Mouse (Mus musculus) MEL (cell line): ENCODE measurements around the gene Hcfc1. TPM values are rescaled to one million over a fixed set of nuclear protein-coding genes. Genes with fewer than 3 reads are reported as not detected.

Source experiments
- DNase-seq: peaks from one replicate; pipeline ENCODE4 v3.0.0; 2011; ENCODE audit warnings: low read depth, low spot score
- H3K27ac ChIP-seq: 2 replicates; pipeline ENCODE4 v1.5.1; 2012; ENCODE audit warnings: low read depth, mild to moderate bottlenecking, control low read depth, low read length, moderate library complexity; ENCODE audit not compliant: control insufficient read depth
- H3K27me3 ChIP-seq, 2 experiments: fragments of 150-350 bp in 1 of 2; sonication (generic) in 1 of 2; 2 replicates each; pipeline ENCODE4 v1.6.1; 2012; ENCODE audit warnings: low read length in 2 of 2, mild to moderate bottlenecking in 2 of 2, improper control_type of control experiment in 1 of 2, moderate library complexity in 1 of 2; ENCODE audit not compliant: insufficient read depth in 2 of 2, control insufficient read depth in 1 of 2
- H3K36me3 ChIP-seq, 2 experiments: 2 replicates each; pipeline ENCODE4 v1.6.1; 2012 to 2014; ENCODE audit warnings: low read length in 2 of 2, improper control_type of control experiment in 1 of 2, inconsistent platforms in 1 of 2, mild to moderate bottlenecking in 1 of 2; ENCODE audit not compliant: insufficient read depth in 2 of 2, control insufficient read depth in 1 of 2
- H3K4me1 ChIP-seq, 2 experiments: fragments of 150-350 bp in 1 of 2; sonication (generic) in 1 of 2; 2 replicates each; pipeline ENCODE4 v1.6.1; 2012; ENCODE audit warnings: low read length in 2 of 2, improper control_type of control experiment in 1 of 2, mild to moderate bottlenecking in 1 of 2; ENCODE audit not compliant: insufficient read depth in 2 of 2, control insufficient read depth in 1 of 2
- H3K4me3 ChIP-seq, 2 experiments: fragments of 150-350 bp in 1 of 2; sonication (generic) in 1 of 2; 2 replicates each; pipeline ENCODE4 v1.5.1; 2012; ENCODE audit warnings: low read depth in 2 of 2, low read length in 2 of 2, mild to moderate bottlenecking in 2 of 2, moderate library complexity in 2 of 2, control low read depth in 1 of 2, improper control_type of control experiment in 1 of 2; ENCODE audit not compliant: control insufficient read depth in 1 of 2, insufficient read depth in 1 of 2
- H3K79me2 ChIP-seq: 2 replicates; pipeline ENCODE4 v1.6.1; 2012; ENCODE audit warnings: mild to moderate bottlenecking, low read length, moderate library complexity; ENCODE audit not compliant: control insufficient read depth, poor library complexity, insufficient read depth
- H3K9ac ChIP-seq: 2 replicates; pipeline ENCODE4 v1.6.1; 2012; ENCODE audit warnings: low read depth, mild to moderate bottlenecking, control low read depth, low read length, moderate library complexity; ENCODE audit not compliant: control insufficient read depth, poor library complexity, severe bottlenecking
- H3K9me3 ChIP-seq: fragments of 150-350 bp; sonication (generic); replicated peaks from 2 replicates; pipeline ENCODE4 v1.6.1; 2012; ENCODE audit warnings: mild to moderate bottlenecking, low read length, improper control_type of control experiment, moderate library complexity; ENCODE audit not compliant: insufficient read depth
- BHLHE40 ChIP-seq: IDR thresholded peaks from 2 replicates; pipeline ENCODE4 v1.6.1; 2012; ENCODE audit warnings: low read depth, mild to moderate bottlenecking, inconsistent platforms, low read length, improper control_type of control experiment, borderline replicate concordance
- CHD1 ChIP-seq: IDR thresholded peaks from 2 replicates; pipeline ENCODE4 v1.6.1; 2012; ENCODE audit warnings: low read depth, mild to moderate bottlenecking, inconsistent platforms, low read length, improper control_type of control experiment
- CHD2 ChIP-seq: IDR thresholded peaks from 2 replicates; pipeline ENCODE4 v1.6.1; 2011; ENCODE audit warnings: low read length, improper control_type of control experiment
- CTCF ChIP-seq, 3 experiments: IDR thresholded peaks in 2 of 3; conservative IDR thresholded peaks in 1 of 3; 2 replicates each; pipeline ENCODE4 v1.5.1; 2011 to 2012; ENCODE audit warnings: low read length in 3 of 3, low read depth in 2 of 3, mild to moderate bottlenecking in 2 of 3, improper control_type of control experiment in 1 of 3, inconsistent platforms in 1 of 3, mixed read lengths in 1 of 3, moderate library complexity in 1 of 3; ENCODE audit not compliant: control insufficient read depth in 1 of 3, insufficient read depth in 1 of 3, poor library complexity in 1 of 3, severe bottlenecking in 1 of 3
- E2F4 ChIP-seq: IDR thresholded peaks from 2 replicates; pipeline ENCODE4 v1.6.1; 2011; ENCODE audit warnings: low read depth, low read length, improper control_type of control experiment, borderline replicate concordance
- EP300 ChIP-seq, 2 experiments: IDR thresholded peaks; 2 replicates each; pipeline ENCODE4 v1.6.1; 2011; ENCODE audit warnings: improper control_type of control experiment in 2 of 2, low read length in 2 of 2, low read depth in 1 of 2, mild to moderate bottlenecking in 1 of 2
- ETS1 ChIP-seq: IDR thresholded peaks from 2 replicates; pipeline ENCODE4 v1.6.1; 2012; ENCODE audit warnings: low read depth, mild to moderate bottlenecking, inconsistent platforms, low read length, improper control_type of control experiment, moderate library complexity
- GATA1 ChIP-seq: IDR thresholded peaks from 2 replicates; pipeline ENCODE4 v1.6.1; 2011; ENCODE audit warnings: low read depth, low read length, improper control_type of control experiment
- HCFC1 ChIP-seq: IDR thresholded peaks from 2 replicates; pipeline ENCODE4 v1.6.1; 2012; ENCODE audit warnings: low read depth, mild to moderate bottlenecking, inconsistent platforms, low read length, improper control_type of control experiment, moderate library complexity
- JUND ChIP-seq: IDR thresholded peaks from 2 replicates; pipeline ENCODE4 v1.6.1; 2011; ENCODE audit warnings: low read depth, mild to moderate bottlenecking, improper control_type of control experiment, low read length
- KAT2A ChIP-seq: conservative IDR thresholded peaks from 2 replicates; pipeline ENCODE4 v1.6.1; 2012; ENCODE audit warnings: low read depth, low read length, improper control_type of control experiment, inconsistent platforms
- MAFK ChIP-seq: IDR thresholded peaks from 2 replicates; pipeline ENCODE4 v1.6.1; 2011; ENCODE audit warnings: low read depth, mild to moderate bottlenecking, low read length, improper control_type of control experiment, borderline replicate concordance
- MAX ChIP-seq: IDR thresholded peaks from 2 replicates; pipeline ENCODE4 v1.6.1; 2011; ENCODE audit warnings: low read length, improper control_type of control experiment
- MAZ ChIP-seq: IDR thresholded peaks from 2 replicates; pipeline ENCODE4 v1.6.1; 2012; ENCODE audit warnings: low read depth, mild to moderate bottlenecking, inconsistent platforms, low read length, improper control_type of control experiment
- MYB ChIP-seq: IDR thresholded peaks from 2 replicates; pipeline ENCODE4 v1.6.1; 2011; ENCODE audit warnings: mild to moderate bottlenecking, low read depth, low read length, improper control_type of control experiment
- MYC ChIP-seq: IDR thresholded peaks from 2 replicates; pipeline ENCODE4 v1.6.1; 2011; ENCODE audit warnings: low read depth, mild to moderate bottlenecking, low read length, improper control_type of control experiment, moderate library complexity
- NELFE ChIP-seq: IDR thresholded peaks from 2 replicates; pipeline ENCODE4 v1.6.1; 2011; ENCODE audit warnings: low read depth, low read length, improper control_type of control experiment
- NRF1 ChIP-seq: IDR thresholded peaks from 2 replicates; pipeline ENCODE4 v1.6.1; 2014; ENCODE audit warnings: low read depth, mild to moderate bottlenecking, inconsistent platforms, low read length, improper control_type of control experiment, moderate library complexity; ENCODE audit not compliant: poor library complexity, insufficient read depth, severe bottlenecking
- POLR2A ChIP-seq, 2 experiments: IDR thresholded peaks; 2 replicates each; pipeline ENCODE4 v1.6.1; 2011 to 2012; ENCODE audit warnings: low read length in 2 of 2, mild to moderate bottlenecking in 2 of 2, control low read depth in 1 of 2, improper control_type of control experiment in 1 of 2, low read depth in 1 of 2, moderate library complexity in 1 of 2; ENCODE audit not compliant: control insufficient read depth in 1 of 2, insufficient read depth in 1 of 2, poor library complexity in 1 of 2
- RAD21 ChIP-seq: IDR thresholded peaks from 2 replicates; pipeline ENCODE4 v1.6.1; 2011; ENCODE audit warnings: mild to moderate bottlenecking, low read depth, low read length, improper control_type of control experiment
- RCOR1 ChIP-seq: IDR thresholded peaks from 2 replicates; pipeline ENCODE4 v1.6.1; 2012; ENCODE audit warnings: low read depth, mild to moderate bottlenecking, inconsistent platforms, low read length, improper control_type of control experiment
- TAL1 ChIP-seq: IDR thresholded peaks from 2 replicates; pipeline ENCODE4 v1.6.1; 2012; ENCODE audit warnings: mild to moderate bottlenecking, inconsistent platforms, low read length, moderate library complexity, mixed read lengths
- TBP ChIP-seq: IDR thresholded peaks from 2 replicates; pipeline ENCODE4 v1.8.0; 2011; ENCODE audit warnings: low read depth, low read length, improper control_type of control experiment
- TCF12 ChIP-seq: IDR thresholded peaks from 2 replicates; pipeline ENCODE4 v1.6.1; 2014; ENCODE audit warnings: low read depth, mild to moderate bottlenecking, inconsistent platforms, low read length, improper control_type of control experiment, moderate library complexity
- USF1 ChIP-seq: IDR thresholded peaks from 2 replicates; pipeline ENCODE4 v1.6.1; 2014; ENCODE audit warnings: low read depth, mild to moderate bottlenecking, inconsistent platforms, low read length, improper control_type of control experiment, moderate library complexity
- USF2 ChIP-seq, 2 experiments: IDR thresholded peaks; 2 replicates each; pipeline ENCODE4 v1.6.1; 2011 to 2012; ENCODE audit warnings: improper control_type of control experiment in 2 of 2, low read length in 2 of 2, borderline replicate concordance in 1 of 2, inconsistent platforms in 1 of 2, low read depth in 1 of 2, mild to moderate bottlenecking in 1 of 2; ENCODE audit not compliant: insufficient read depth in 1 of 2
- ZC3H11A ChIP-seq: IDR thresholded peaks from 2 replicates; pipeline ENCODE4 v1.6.1; 2012; ENCODE audit warnings: low read depth, mild to moderate bottlenecking, inconsistent platforms, low read length, improper control_type of control experiment
- ZMIZ1 ChIP-seq: IDR thresholded peaks from 2 replicates; pipeline ENCODE4 v1.6.1; 2012; ENCODE audit warnings: low read depth, mild to moderate bottlenecking, inconsistent platforms, low read length, improper control_type of control experiment, moderate library complexity
- polyA plus RNA-seq, 2 experiments: library from polyadenylated mRNA; stranded (reverse) in 1 of 2; unstranded in 1 of 2; fragments of >175 nt in 1 of 2; fragments of >200 nt in 1 of 2; gene quantifications; 2 replicates each; pipeline versions ENCODE4 v1.2.1 to v1.2.4; 2012; ENCODE audit warnings: low replicate concordance in 2 of 2, low read depth in 1 of 2; ENCODE audit not compliant: insufficient read length in 2 of 2, insufficient read depth in 1 of 2, missing spikeins in 1 of 2
- total RNA-seq: library from RNA; depleted of rRNA; stranded (reverse); fragments of 300-350 nt; gene quantifications from 2 replicates; pipeline ENCODE4 v1.2.3, GENCODE M21; 2012

Gene Hcfc1
- total and polyA plus RNA-seq, 3 experiments: 40.8 to 146 (median 53.6) TPM

DNA sequence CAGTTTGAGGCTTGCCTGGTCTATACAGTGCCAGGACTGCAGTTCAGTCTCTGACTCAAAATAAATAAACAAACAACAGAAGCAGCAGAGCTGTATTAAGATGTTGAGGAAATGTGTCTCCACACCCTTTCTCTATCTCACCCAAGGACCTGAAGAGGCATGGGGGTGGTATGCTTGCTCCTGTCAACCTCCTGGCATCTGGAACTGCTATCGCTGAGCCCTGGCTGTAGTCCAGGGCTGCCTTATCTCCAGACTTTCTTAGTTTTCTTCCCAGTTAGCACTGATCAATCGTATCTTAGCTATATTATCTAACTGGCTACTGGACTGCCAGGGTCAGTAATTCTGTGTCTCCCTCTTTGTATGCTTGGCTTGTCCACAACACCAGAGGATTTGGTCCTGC lies 24.3 kb downstream of the Hcfc1 start (continued):
- TF ChIP-seq RAD21: no peak
- TF ChIP-seq, all 39 proteins: peak for 7

DNA sequence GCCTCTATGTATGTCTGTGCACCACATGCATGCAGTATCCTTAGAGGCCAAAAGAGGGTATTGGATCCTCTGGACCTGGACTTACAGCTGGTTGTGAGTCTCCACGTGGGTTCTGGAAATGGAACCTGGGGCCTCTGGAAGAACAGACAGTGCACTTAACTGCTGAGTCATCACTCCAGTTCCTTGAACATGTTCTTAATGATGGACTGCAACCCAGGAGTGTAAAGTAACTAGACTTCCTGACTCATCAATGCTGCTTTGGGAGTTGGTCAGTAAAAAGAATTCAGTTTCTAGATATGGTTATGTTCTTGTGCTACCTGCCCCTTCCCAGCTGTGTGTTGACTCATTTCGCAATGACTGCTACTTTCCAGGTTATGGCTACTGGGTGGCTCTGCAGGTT lies 34.3 kb downstream of the Hcfc1 start:
- Histone ChIP-seq H3K27ac (no peak overlapping the region), H3K4me3 (no peak overlapping the region), H3K36me3 (no peaks in the 10 kb centered on the region), H3K9ac (no peak overlapping the region), H3K4me1 (peaks cover 0 to 7% of the 10 kb centered on the region in 2 experiments; a peak in 2 of 4 replicates), H3K9me3 (no peaks in the 10 kb centered on the region), H3K27me3 (no peaks in the 10 kb centered on the region), H3K79me2 (no peaks in the 10 kb centered on the region)
- TF ChIP-seq MAFK (peak; percentile 63; the same call in 1 of the 2 replicates), MYB (no peak), ZC3H11A (no peak), JUND (no peak)
- no peak for DNase-seq

- Histone ChIP-seq H3K27me3 (no peaks in the 10 kb centered on the region), H3K4me1 (peaks cover 0 to 7% of the 10 kb centered on the region in 2 experiments; a peak in 2 of 4 replicates), H3K4me3 (peak within 1 kb of the TSS; percentile 68 to 73), H3K9ac (peak within 1 kb of the TSS; percentile 73), H3K27ac (peak within 1 kb of the TSS; percentile 46), H3K9me3 (no peaks in the 10 kb centered on the region), H3K79me2 (no peaks in the 10 kb centered on the region), H3K36me3 (no peaks in the 10 kb centered on the region)
- DNase-seq: peak; percentile 88
- TF ChIP-seq BHLHE40: peak; percentile 83; the same call in 1 of the 2 replicates
- TF ChIP-seq TCF12: no peak
- TF ChIP-seq NRF1: no peak
- TF ChIP-seq CHD1: no peak
- peak; percentile 42; the same call in 1 of the 2 replicates for TF ChIP-seq ETS1
- no peak for TF ChIP-seq KAT2A
- no peak for TF ChIP-seq TAL1
- TF ChIP-seq MYB: no peak
- no peak for TF ChIP-seq ZMIZ1
- TF ChIP-seq GATA1: no peak
- peak; percentile 43; the same call in 1 of the 2 replicates for TF ChIP-seq HCFC1
- TF ChIP-seq ZC3H11A: 0 out of 2 replicates have a peak, but pooled peaks have one; percentile 8
- no peak for TF ChIP-seq E2F4
- TF ChIP-seq MAX: no peak
- TF ChIP-seq USF1: peak; percentile 84
- TF ChIP-seq EP300 (IDR thresholded peaks at IDR 0.05; ENCODE audit: low read depth in 1 of 2, low read length in 2 of 2): no peak
- TF ChIP-seq TBP: 0 out of 2 replicates have a peak, but pooled peaks have one; percentile 16
- peak in 1 of 2 experiments; percentile 48; a peak in 1 of 4 replicates for TF ChIP-seq USF2 (IDR thresholded peaks at IDR 0.05; ENCODE audit: borderline replicate concordance in 1 of 2, insufficient read depth in 1 of 2, low read depth in 1 of 2, low read length in 2 of 2)
- peak in 1 of 2 experiments; percentile 55; a peak in 2 of 4 replicates for TF ChIP-seq POLR2A (IDR thresholded peaks at IDR 0.05; ENCODE audit: control insufficient read depth in 1 of 2, insufficient read depth in 1 of 2, low read depth in 1 of 2, low read length in 2 of 2, poor library complexity in 1 of 2)
- TF ChIP-seq MAZ: no peak
- TF ChIP-seq MYC: no peak
- TF ChIP-seq RAD21: peak; percentile 8
- TF ChIP-seq NELFE: peak; percentile 33; the same call in 1 of the 2 replicates
- no peak for TF ChIP-seq CHD2
- peak in 2 of 3 experiments; percentile 14 to 28; a peak in 2 of 6 replicates for TF ChIP-seq CTCF (IDR thresholded peaks at IDR 0.05 in 2 of 3, conservative IDR thresholded peaks at IDR 0.05 in 1 of 3; ENCODE audit: control insufficient read depth in 1 of 3, insufficient read depth in 1 of 3, low read depth in 2 of 3, low read length in 3 of 3, poor library complexity in 1 of 3, severe bottlenecking in 1 of 3)
- TF ChIP-seq RCOR1: no peak
These were observed 35.6 kb downstream of the Hcfc1 start, which contains the start of gene Renbp for GRCm38 (mm10) chrX:73930402-73931062. TSS of gene Renbp (minus strand) at chrX:73930850.
